Mouse (Mus musculus) kidney, embryonic 16.5 days (tissue): ENCODE data around the gene Ap5s1. TPM values are rescaled to one million over a fixed set of nuclear protein-coding genes. Genes with fewer than 3 reads are reported as not detected.

Experiments used
- ATAC-seq: fragments of 200-750 bp; cut with Nextera tagmentation; 2 replicates; pipeline ENCODE4 v1.8.0; 2017; ENCODE audit warnings: moderate TSS enrichment; ENCODE audit not compliant: low FRiP score, low TSS enrichment
- H3K27ac ChIP-seq: fragments of 300-500 bp; sonication (generic); 2 replicates; pipeline ENCODE4 v1.5.1; 2014; ENCODE audit warnings: low read length
- H3K27me3 ChIP-seq: fragments of 300-500 bp; sonication (generic); 2 replicates; pipeline ENCODE4 v1.6.1; 2014; ENCODE audit warnings: low read length, control low read depth, mixed read lengths; ENCODE audit not compliant: insufficient read depth
- H3K36me3 ChIP-seq: fragments of 300-500 bp; sonication (generic); 2 replicates; pipeline ENCODE4 v1.6.1; 2014; ENCODE audit warnings: low read length, control low read depth, mixed read lengths; ENCODE audit not compliant: insufficient read depth
- H3K4me1 ChIP-seq: fragments of 300-500 bp; sonication (generic); 2 replicates; pipeline ENCODE4 v1.6.1; 2014; ENCODE audit warnings: low read length, control low read depth, mixed read lengths; ENCODE audit not compliant: insufficient read depth
- H3K4me2 ChIP-seq: fragments of 300-500 bp; sonication (generic); replicated peaks from 2 replicates; pipeline ENCODE4 v1.6.1; 2014; ENCODE audit warnings: low read depth, low read length
- H3K4me3 ChIP-seq: fragments of 300-500 bp; sonication (generic); 2 replicates; pipeline ENCODE4 v1.5.1; 2014; ENCODE audit warnings: mild to moderate bottlenecking, low read length
- H3K9ac ChIP-seq: fragments of 300-500 bp; sonication (generic); replicated peaks from 2 replicates; pipeline ENCODE4 v1.6.1; 2014; ENCODE audit warnings: low read length
- H3K9me3 ChIP-seq: fragments of 300-500 bp; sonication (generic); 2 replicates; pipeline ENCODE4 v1.6.1; 2016; ENCODE audit warnings: low read length, control low read depth
- WGBS: fragments of 180-500 bp; shearing (Covaris S2); extraction: QIAGEN DNeasy Blood & Tissue Kit; methylation state at CpG from one replicate; pipeline ENCODE4 v1.1.7; 2014; 5-methylcytosine and 5-hydroxymethylcytosine counted together
- polyA plus RNA-seq: library from polyadenylated mRNA; unstranded; fragments of >200 nt; fragmentation: Nextera tagmentation; extraction: Ambion mirVana; gene quantifications from 2 replicates; pipeline ENCODE4 v1.2.1, GENCODE M21; 2015

Ap5s1 gene
- polyA plus RNA-seq, 1 experiment from 2014 or later = 30.2 TPM

DNA sequence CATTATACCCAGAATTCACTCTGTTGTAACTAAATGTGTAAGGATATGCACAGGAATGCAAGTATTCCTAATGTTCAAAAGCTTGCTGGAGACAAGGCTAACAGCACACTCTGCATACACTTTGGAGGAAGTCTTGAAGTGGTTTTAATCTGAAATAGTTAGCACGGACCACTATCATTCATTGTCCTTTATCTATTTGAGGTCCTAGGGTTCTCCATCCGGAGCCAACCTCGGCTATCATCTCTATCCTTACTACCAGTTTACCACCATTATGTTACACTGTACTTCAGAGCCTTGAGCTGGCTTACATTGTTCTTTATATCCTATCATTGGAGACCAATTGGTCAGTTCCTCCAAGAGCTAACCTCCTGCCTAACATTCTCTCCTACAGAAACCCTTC is 20.4 kb downstream of the Ap5s1 start:
- 91% methylated on average over 3 of the region's 3 CpGs for WGBS
- no peaks in the 10 kb centered on the region for H3K36me3 ChIP-seq

DNA sequence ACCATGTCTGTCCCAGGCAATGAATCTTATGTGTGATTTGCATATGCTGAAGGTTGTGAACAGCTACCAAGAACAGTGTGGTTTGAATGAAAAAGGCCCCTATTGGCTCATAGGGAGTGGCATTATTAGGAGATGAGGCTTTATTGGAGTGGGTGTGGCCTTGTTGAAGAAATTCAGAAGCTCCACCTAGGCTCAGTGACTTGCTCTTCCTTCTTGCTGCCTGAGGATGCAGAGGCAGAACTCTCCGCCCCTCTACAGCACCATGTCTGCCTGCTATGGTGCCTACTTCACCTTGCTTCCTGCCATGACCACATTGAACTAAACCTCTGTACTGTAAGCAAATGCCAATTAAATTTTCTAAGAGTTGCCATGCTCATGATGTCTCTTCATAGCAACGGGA is 25.7 kb downstream of the Ap5s1 start:
- no peak overlapping the region for H3K4me3 ChIP-seq
- WGBS = 73% methylated on average over 2 of the region's 2 CpGs
- no peak overlapping the region for H3K27ac ChIP-seq
- H3K27me3 ChIP-seq = no peaks in the 10 kb centered on the region
- H3K36me3 ChIP-seq = peaks cover 8% of the 10 kb centered on the region; the same call in 1 of the 2 replicates
- H3K4me1 ChIP-seq = peaks cover 19% of the 10 kb centered on the region
- H3K4me2 ChIP-seq = no peak overlapping the region
- no peak overlapping the region for H3K9ac ChIP-seq
- no peak for ATAC-seq
- no peaks in the 10 kb centered on the region for H3K9me3 ChIP-seq

More for the DNA sequence above, 20.4 kb downstream of the Ap5s1 start:
- H3K27me3 ChIP-seq = no peaks in the 10 kb centered on the region
- no peaks in the 10 kb centered on the region for H3K9me3 ChIP-seq
- H3K27ac ChIP-seq = no peak overlapping the region
- no peaks in the 10 kb centered on the region for H3K4me1 ChIP-seq
- no peak overlapping the region for H3K9ac ChIP-seq
- no peak for ATAC-seq
- H3K4me3 ChIP-seq = no peak overlapping the region
- no peak overlapping the region for H3K4me2 ChIP-seq

DNA sequence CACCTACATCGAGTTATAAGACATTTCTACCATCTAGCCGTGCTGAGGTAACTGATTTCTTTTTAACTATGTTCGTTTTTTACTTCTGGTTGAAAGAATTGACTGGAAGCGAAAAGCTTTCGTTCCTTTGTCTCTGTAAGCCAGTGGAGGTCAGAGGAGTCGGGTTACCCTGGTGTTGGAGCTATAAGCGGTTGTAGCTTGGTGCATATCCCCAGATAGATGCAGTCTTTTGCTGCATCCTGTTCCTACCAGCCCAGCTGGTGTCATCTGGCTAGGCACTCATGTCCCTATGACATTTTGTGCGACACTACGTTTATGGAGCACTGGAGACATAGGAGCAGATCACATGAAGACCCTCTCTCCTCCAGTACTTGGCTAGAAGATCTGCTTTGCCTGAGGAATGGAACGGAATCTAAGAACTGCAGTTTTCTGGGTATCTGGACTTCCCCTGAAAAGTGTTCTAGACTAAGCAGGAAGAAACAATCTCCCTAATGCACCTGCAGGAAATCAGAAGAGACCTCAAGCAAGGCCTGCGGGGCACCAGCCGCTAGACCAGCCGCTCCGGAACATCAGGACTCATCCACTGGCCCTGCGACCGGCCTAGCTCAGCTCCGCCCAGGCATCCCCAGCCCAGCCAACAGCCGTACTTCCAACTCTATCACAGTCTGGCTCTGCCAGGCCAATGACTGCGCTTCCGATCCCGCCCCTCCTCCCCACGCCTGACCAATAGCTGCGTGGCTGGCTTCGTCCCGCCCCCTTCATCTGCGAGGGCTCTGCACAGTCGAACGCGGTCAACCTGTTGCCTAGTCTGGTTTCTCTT is 26.6 kb downstream of the Ap5s1 start, which contains the start of gene Mavs:
Gene Mavs (plus strand): TSS at position 757 of the 820 bp plus-strand sequence.
- H3K4me2 ChIP-seq = peak within 1 kb of the TSS; percentile 63
- H3K27me3 ChIP-seq = no peaks in the 10 kb centered on the region
- peak; percentile 100 for ATAC-seq
- H3K27ac ChIP-seq = peak within 1 kb of the TSS; percentile 89
- H3K4me1 ChIP-seq = peaks cover 19% of the 10 kb centered on the region
- WGBS = 9% methylated on average over 29 of the region's 29 CpGs
- H3K9ac ChIP-seq = peak within 1 kb of the TSS; percentile 81
- H3K4me3 ChIP-seq = peak within 1 kb of the TSS; percentile 66
- no peaks in the 10 kb centered on the region for H3K9me3 ChIP-seq
- peaks cover 9% of the 10 kb centered on the region; the same call in 1 of the 2 replicates for H3K36me3 ChIP-seq

DNA sequence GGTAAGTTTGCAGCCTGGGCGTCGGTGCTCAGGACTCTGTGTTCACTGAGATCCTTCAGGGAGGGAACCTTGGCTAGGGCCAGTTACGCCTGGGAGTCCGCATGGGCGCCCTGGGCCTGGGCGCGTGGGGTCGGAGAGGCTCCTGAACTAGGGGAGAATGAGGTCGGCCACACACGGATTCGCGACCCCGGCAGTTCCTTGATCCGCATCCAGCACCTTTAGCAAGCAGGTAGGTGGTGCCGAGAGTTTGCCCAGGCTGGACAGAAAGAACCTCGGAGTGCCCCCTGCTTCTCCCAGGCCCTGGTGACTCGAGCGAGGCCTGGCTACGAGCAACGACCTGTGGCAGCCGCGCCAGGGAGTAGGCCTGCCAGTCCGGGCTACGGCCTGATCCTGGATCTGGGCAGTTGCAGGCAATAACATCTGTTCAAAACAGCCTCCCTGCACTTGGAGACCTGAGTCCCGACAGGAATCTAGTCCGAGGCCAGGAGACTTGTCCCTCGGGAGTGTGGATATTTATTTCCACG is 27.3 kb downstream of the Ap5s1 start:
- peak overlapping the region; percentile 63 for H3K4me2 ChIP-seq
- WGBS = 5% methylated on average over 28 of the region's 28 CpGs
- H3K9me3 ChIP-seq = no peaks in the 10 kb centered on the region
- peaks cover 19% of the 10 kb centered on the region for H3K4me1 ChIP-seq
- H3K27me3 ChIP-seq = no peaks in the 10 kb centered on the region
- peak overlapping the region; percentile 66 for H3K4me3 ChIP-seq
- peak; percentile 37 for ATAC-seq
- peaks cover 9% of the 10 kb centered on the region; the same call in 1 of the 2 replicates for H3K36me3 ChIP-seq
- peak overlapping the region; percentile 81 for H3K9ac ChIP-seq
- peak overlapping the region; percentile 89 for H3K27ac ChIP-seq

DNA sequence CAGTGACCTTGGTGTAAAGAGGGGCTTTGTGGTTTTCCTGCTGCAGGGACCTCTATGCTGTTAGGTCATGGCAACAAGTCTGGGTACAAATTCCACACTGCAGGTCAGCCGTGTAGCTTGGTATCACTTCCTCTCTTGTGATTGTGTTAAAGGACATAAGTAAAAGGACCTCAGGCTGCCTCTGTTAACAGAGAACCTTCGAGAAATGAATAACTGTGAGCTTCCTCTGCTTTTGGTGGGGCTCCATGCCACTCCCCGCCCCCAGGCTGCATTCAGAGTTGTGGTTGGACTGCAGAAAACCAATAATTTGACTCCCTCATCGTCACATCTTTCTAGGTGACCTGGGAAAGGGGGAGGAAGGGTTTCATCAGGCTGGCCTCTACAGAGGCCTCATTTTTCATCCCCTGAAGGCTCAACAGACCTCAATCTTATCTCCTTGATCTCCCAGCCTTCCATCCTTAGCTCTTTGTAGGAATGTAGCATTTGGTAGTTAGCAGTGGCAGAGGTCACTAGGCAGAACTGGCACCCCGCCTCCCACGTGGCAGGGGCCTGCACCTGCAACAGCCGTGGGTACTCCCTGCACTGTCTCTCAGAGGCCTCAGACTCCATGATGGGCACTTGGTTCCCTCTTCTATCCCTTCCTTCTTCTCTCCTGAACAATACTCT is 28.2 kb downstream of the Ap5s1 start:
- Histone ChIP-seq H3K4me2 (peak overlapping the region; percentile 63), H3K9ac (peak overlapping the region; percentile 81), H3K4me1 (peaks cover 19% of the 10 kb centered on the region), H3K27me3 (no peaks in the 10 kb centered on the region), H3K4me3 (peak overlapping the region; percentile 66), H3K27ac (peak overlapping the region; percentile 89; the same call in 1 of the 2 replicates), H3K36me3 (peaks cover 13% of the 10 kb centered on the region; the same call in 1 of the 2 replicates), H3K9me3 (no peaks in the 10 kb centered on the region)
- ATAC-seq = no peak
- 39% methylated on average over 7 of the region's 7 CpGs for WGBS

DNA sequence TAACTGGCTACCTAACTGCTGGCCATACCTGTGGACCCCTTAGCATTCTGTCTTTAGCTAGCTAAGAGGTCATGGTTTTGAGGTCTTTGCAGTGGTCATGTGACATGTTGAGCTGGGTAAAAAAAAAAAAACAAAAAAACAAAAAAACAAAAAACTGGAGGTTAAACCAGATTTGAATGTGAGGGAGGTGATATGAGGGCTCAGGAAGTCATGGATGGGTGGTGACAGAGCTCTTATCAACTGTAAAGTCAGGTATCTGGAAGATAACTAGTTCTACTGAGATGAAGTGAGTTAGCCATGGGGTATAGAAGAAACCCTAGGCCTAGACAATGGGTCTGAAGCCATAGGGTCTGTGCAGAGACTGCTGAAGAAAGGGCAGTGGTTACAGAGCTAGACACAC is 35.3 kb downstream of the Ap5s1 start:
- Histone ChIP-seq H3K9ac (no peak overlapping the region), H3K4me3 (no peak overlapping the region), H3K4me1 (no peaks in the 10 kb centered on the region), H3K9me3 (no peaks in the 10 kb centered on the region), H3K27me3 (no peaks in the 10 kb centered on the region), H3K36me3 (peaks cover 77% of the 10 kb centered on the region), H3K4me2 (no peak overlapping the region), H3K27ac (no peak overlapping the region)
- ATAC-seq = no peak

DNA sequence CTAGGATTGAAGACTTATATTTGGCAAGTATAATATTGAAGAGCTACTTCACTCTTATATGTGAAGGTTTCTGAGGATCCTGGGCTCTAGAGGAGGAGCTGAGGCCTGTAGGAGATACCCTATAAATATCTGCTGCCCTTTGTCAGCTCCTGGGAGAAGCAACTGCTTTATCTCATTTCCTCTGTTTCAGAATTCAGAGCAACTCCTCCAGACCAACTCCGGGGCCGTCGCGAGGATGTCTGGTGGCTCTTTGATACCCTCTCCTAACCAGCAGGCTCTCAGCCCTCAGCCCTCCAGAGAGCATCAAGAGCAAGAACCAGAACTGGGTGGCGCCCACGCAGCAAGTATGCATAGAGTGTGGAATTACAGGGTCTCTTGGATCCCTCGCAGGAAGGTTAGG is 36.1 kb downstream of the Ap5s1 start:
- no peak overlapping the region for H3K9ac ChIP-seq
- no peak for ATAC-seq
- WGBS = 69% methylated on average over 7 of the region's 7 CpGs
- peaks cover 78% of the 10 kb centered on the region for H3K36me3 ChIP-seq
- H3K27ac ChIP-seq = no peak overlapping the region
- no peaks in the 10 kb centered on the region for H3K27me3 ChIP-seq
- no peak overlapping the region for H3K4me2 ChIP-seq
- H3K9me3 ChIP-seq = no peaks in the 10 kb centered on the region
- no peaks in the 10 kb centered on the region for H3K4me1 ChIP-seq
- H3K4me3 ChIP-seq = no peak overlapping the region

DNA sequence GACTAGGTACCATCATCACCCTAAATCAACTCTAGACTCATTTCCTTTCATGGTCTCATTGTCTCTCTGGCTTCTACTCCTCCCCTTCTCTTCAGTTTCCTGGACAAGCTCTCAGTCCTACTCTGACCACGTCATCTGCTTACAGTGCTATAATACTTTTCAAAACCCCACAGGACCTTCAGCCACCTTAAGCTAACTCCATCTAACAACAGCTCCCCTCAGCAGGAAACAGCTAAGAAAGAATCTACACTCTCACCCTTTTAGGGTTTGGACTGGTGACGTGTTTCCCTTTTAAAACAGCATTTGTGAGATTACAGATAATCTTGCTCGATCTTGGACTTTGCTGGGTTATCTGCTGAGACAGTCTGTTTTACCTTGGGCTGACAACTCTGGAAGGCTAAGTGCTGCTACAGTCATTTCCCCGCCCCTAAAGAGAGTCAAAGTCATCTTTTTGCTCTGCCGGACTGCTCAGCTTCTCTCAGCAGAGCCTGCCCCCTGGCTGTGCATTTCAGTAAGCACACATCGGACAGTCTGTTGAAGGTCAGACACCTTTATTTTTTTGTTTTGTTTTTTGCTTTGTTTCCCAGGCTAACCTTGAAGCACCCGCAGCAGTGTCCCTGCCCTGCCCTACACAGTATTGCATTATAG is 46.9 kb downstream of the Ap5s1 start:
- Histone ChIP-seq H3K4me2 (peak overlapping the region; percentile 31), H3K27me3 (no peaks in the 10 kb centered on the region), H3K9me3 (no peaks in the 10 kb centered on the region), H3K9ac (no peak overlapping the region), H3K4me1 (peaks cover 16% of the 10 kb centered on the region), H3K4me3 (no peak overlapping the region), H3K27ac (peak overlapping the region; percentile 79), H3K36me3 (no peaks in the 10 kb centered on the region)
- 13% methylated on average over 7 of the region's 7 CpGs for WGBS
- ATAC-seq = peak; percentile 88

DNA sequence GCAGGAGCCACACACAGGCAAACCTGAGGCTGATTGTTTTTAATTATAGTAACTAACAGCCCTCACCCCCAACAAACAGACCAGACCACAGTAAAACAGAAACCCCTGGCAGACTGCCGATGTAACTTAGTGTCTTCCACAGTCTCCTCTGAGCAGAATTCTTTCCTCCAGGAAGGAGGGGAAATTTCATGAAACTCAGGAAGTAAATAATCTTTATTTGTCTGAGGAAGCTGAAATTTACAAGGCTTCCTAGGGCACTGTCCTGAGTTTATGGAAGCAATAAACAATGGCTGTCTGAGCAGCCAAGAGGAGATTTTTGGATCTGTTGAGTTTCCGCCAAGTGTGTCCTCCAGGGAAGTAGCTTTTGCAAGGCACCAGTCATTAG is 47.4 kb downstream of the Ap5s1 start:
- Histone ChIP-seq H3K4me3 (no peak overlapping the region), H3K9ac (no peak overlapping the region), H3K9me3 (no peaks in the 10 kb centered on the region), H3K36me3 (no peaks in the 10 kb centered on the region), H3K4me1 (peaks cover 16% of the 10 kb centered on the region), H3K27ac (peak overlapping the region; percentile 79), H3K4me2 (peak overlapping the region; percentile 31), H3K27me3 (no peaks in the 10 kb centered on the region)
- ATAC-seq = peak; percentile 36; the same call in 1 of the 2 replicates
- 22% methylated on average over 2 of the region's 2 CpGs for WGBS
